Mouse (Mus musculus): ENCODE results near the gene Gtsf1. TPM values are rescaled to one million over a fixed set of nuclear protein-coding genes. Genes with fewer than 3 reads are reported as not detected.

Gtsf1 gene
- polyA plus RNA-seq, 1 experiment from 2014 or later: not detected

DNA sequence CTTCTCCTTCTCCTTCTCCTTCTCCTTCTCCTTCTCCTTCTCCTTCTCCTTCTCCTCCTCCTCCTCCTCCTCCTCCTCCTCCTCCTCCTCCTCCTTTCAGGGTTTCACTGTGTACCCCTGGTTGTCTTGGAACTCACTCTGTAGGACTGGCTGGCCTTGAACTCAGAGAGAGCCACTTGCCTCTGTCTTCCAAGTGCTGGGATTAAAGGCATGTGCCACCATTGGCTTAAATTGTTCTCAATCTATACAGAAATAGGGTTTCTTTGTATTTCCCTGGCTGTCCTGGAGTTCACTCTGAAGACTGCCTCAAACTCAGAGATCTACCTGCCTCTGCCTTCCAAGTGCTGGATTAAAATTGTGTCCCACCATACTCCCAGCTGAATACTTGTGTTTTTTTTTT is 57.8 kb downstream of the Gtsf1 start:
- ATAC-seq (ENCODE audit: low read depth): no peak
- Histone ChIP-seq H3K9me3 (no peaks in the 10 kb centered on the region), H3K4me1 (replicated peaks) (peaks cover 9% of the 10 kb centered on the region), H3K27ac (replicated peaks) (no peak overlapping the region), H3K4me2 (no peak overlapping the region), H3K4me3 (no peak overlapping the region), H3K36me3 (no peaks in the 10 kb centered on the region), H3K9ac (no peak overlapping the region), H3K27me3 (peaks cover 4% of the 10 kb centered on the region)

DNA sequence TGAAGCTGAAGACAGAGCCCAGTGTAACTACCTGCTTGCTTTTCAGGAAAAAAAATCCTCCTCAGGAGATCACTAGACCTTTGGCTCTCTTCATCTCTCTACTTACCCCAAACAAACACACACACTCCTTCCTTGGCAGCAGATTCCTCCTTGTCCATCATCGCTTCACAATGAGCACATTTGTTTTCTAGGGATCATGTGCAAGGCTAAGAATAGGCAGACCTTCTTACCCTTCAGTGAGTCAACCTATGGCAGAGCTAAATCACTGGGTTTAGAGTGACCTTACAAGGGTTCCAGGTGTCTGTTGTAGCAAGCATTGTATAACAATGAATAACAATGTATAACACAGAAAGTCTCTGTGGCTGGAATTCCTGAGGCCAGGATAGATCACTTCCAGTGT is 58.5 kb downstream of the Gtsf1 start:
- no peaks in the 10 kb centered on the region for H3K36me3 ChIP-seq
- WGBS: 81% methylated on average over 1 of the region's 1 CpGs
- H3K4me2 ChIP-seq: no peak overlapping the region
- no peak overlapping the region for H3K9ac ChIP-seq
- H3K9me3 ChIP-seq: no peaks in the 10 kb centered on the region
- H3K4me1 ChIP-seq (replicated peaks): peaks cover 6% of the 10 kb centered on the region
- no peak for ATAC-seq (ENCODE audit: low read depth)
- no peak overlapping the region for H3K4me3 ChIP-seq
- H3K27me3 ChIP-seq: peaks cover 11% of the 10 kb centered on the region
- H3K27ac ChIP-seq (replicated peaks): no peak overlapping the region

DNA sequence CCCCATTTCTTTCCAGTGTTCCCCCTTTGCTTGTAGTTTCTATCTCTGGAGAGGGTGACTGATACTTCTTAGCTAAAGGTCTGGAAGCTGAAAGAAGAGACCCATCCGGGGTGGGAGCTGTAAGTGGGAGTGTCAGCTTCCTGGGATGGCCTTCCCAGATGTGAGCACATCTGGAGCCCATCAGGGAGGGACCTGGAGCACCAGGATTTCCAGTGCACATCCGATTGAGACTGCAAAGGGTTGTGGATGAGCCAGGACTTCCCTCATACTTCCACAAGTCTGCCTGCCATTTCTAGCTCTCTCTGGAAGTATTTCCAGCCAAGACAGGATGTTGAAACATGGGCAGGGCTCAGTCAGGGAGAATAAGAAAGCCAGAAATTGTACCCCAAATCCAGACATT is 59.1 kb downstream of the Gtsf1 start:
- H3K9ac ChIP-seq: no peak overlapping the region
- no peak overlapping the region for H3K4me3 ChIP-seq
- H3K36me3 ChIP-seq: no peaks in the 10 kb centered on the region
- H3K9me3 ChIP-seq: no peaks in the 10 kb centered on the region
- H3K27me3 ChIP-seq: peaks cover 16% of the 10 kb centered on the region
- no peak overlapping the region for H3K4me2 ChIP-seq
- no peak overlapping the region for H3K27ac ChIP-seq (replicated peaks)
- WGBS: 35% methylated on average over 2 of the region's 2 CpGs
- peaks cover 9% of the 10 kb centered on the region for H3K4me1 ChIP-seq (replicated peaks)
- ATAC-seq (ENCODE audit: low read depth): no peak

DNA sequence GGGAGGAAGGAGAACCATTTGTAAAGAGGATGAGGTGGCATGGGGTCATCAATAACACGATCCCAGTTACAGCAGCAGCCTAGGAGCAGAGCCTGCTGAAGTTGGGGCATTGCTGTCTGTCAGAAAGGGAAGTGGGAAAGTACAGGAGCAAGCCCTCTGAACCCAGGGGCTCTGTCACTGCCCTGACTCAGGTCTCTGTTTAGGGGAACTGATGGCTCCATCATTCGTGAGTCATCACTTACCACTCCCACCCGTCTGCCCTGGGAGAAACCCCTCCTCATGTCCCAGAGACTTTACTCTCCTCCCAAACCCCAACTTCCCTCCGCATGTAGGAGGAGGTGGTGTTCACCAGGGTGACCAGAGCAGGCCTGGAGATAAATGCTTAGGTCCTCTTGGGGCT is 59.8 kb downstream of the Gtsf1 start:
- Histone ChIP-seq H3K9me3 (no peaks in the 10 kb centered on the region), H3K4me2 (no peak overlapping the region), H3K27me3 (peaks cover 22% of the 10 kb centered on the region), H3K27ac (replicated peaks) (no peak overlapping the region), H3K4me3 (no peak overlapping the region), H3K36me3 (no peaks in the 10 kb centered on the region), H3K4me1 (replicated peaks) (peaks cover 17% of the 10 kb centered on the region), H3K9ac (no peak overlapping the region)
- no peak for ATAC-seq (ENCODE audit: low read depth)
- WGBS: 55% methylated on average over 4 of the region's 4 CpGs

DNA sequence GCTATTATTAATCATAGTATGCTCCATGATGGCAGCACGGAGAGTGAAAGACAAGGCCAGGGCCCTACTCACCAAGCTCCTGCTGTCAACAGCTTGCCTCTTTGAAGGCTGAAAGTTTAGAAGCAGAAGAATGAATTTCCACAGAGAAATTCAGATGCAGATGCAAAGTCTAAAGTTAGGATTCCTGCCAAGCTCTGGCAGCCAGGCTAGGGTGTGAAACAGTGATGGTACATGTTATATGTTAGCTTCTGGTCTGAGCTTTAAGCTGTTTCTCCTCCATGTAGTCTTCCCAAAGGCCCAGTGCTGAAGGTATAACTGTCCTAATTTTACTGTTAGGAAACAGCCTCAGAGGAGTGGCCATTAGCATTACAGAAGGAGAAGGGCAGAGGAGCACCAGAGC is 61.1 kb downstream of the Gtsf1 start:
- H3K4me3 ChIP-seq: no peak overlapping the region
- H3K4me1 ChIP-seq (replicated peaks): peaks cover 22% of the 10 kb centered on the region
- no peaks in the 10 kb centered on the region for H3K36me3 ChIP-seq
- no peaks in the 10 kb centered on the region for H3K9me3 ChIP-seq
- no peak for ATAC-seq (ENCODE audit: low read depth)
- H3K27ac ChIP-seq (replicated peaks): no peak overlapping the region
- 68% methylated on average over 1 of the region's 1 CpGs for WGBS
- no peak overlapping the region for H3K9ac ChIP-seq
- peaks cover 35% of the 10 kb centered on the region for H3K27me3 ChIP-seq
- no peak overlapping the region for H3K4me2 ChIP-seq

DNA sequence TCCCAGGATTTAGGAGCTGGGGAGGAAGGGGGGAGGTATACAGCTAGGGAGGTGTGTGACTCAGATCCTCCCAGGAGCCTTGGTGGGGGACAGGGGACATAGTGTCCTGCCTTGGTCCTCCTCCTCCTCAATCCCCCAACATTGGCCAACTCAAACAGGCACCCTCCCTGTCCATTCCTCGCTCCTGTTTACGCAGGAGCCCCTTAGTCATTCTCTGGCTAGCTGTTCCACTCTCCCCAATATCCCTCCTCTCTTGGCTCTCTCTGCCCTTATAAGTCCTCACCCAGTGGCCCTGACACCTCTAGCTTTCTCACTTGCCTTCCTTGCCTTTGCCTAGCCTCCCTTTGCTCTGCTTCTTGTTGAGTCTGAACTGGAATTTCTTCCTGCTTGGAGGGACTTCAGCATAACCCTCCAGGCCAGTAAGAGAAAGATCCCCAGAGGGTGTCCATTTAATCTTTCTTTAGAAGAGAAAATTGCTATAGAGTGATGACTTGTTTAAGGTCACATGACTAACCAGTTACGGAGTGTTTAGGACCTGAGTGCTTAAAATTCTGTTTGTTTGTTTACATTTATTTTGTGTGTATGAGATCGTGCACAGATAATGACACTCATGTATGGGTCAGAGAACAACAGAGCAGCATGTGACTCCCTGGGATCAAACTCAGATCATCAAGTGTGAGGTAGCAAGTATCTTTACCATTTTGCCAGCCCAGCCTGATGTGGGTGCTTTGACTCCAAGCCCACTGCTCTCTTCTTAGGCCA is 61.9 kb downstream of the Gtsf1 start:
- peaks cover 22% of the 10 kb centered on the region for H3K4me1 ChIP-seq (replicated peaks)
- no peaks in the 10 kb centered on the region for H3K9me3 ChIP-seq
- WGBS: 82% methylated on average over 4 of the region's 4 CpGs
- H3K9ac ChIP-seq: no peak overlapping the region
- no peak overlapping the region for H3K4me3 ChIP-seq
- ATAC-seq (ENCODE audit: low read depth): no peak
- no peaks in the 10 kb centered on the region for H3K36me3 ChIP-seq
- H3K4me2 ChIP-seq: no peak overlapping the region
- no peak overlapping the region for H3K27ac ChIP-seq (replicated peaks)
- H3K27me3 ChIP-seq: peaks cover 36% of the 10 kb centered on the region

DNA sequence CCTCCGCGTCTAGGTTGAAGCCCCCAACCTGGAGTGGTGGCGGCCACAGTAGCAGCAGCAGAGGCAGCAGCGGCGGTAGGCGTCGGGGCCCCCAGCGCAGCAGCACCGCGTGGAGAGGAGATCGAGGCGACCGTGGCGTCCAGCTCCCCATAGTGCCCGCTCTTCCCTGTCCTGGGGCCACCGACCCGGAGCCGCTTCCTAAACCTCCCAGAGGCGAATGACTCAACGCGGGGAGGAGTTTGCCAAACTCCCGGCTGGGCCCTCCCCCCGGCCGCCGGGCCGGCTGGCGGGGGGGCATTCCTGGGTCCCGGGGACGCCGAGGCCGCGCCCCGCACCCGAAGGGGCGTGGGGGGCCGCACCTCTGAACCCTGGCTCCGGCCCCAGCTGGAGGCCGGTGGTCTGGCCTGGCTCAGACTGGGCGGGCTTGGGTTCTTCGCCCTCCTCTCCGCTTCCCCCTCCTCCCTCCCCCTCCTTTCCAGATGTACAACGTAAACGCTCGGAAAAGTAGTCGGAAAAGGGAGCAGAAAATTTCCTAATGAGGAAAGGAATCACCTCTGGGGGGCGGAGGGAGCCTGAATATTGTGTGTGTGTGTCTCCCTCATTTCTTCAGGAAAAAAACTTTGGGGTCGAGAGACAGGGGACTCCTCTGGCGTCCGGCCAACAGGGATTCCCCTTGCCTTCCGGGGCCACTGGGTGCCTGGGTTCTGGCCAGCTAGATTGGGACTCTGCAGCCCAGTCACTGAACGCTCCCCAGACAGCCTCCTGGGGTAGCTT is 63.7 kb downstream of the Gtsf1 start, which contains the start of gene Itga5:
Itga5 (minus strand) TSS at position 388 of the 774 bp plus-strand sequence.
- H3K27ac ChIP-seq (replicated peaks): no peak within 1 kb of the TSS; the same call in 1 of the 2 replicates
- peaks cover 22% of the 10 kb centered on the region for H3K4me1 ChIP-seq (replicated peaks)
- H3K36me3 ChIP-seq: no peaks in the 10 kb centered on the region
- H3K9me3 ChIP-seq: no peaks in the 10 kb centered on the region
- ATAC-seq (ENCODE audit: low read depth): peak; percentile 66
- H3K9ac ChIP-seq: peak within 1 kb of the TSS; percentile 75
- H3K4me3 ChIP-seq: peak within 1 kb of the TSS; percentile 52
- under 1% methylated on average over 51 of the region's 51 CpGs for WGBS
- peaks cover 36% of the 10 kb centered on the region for H3K27me3 ChIP-seq
- peak within 1 kb of the TSS; percentile 74 for H3K4me2 ChIP-seq

DNA sequence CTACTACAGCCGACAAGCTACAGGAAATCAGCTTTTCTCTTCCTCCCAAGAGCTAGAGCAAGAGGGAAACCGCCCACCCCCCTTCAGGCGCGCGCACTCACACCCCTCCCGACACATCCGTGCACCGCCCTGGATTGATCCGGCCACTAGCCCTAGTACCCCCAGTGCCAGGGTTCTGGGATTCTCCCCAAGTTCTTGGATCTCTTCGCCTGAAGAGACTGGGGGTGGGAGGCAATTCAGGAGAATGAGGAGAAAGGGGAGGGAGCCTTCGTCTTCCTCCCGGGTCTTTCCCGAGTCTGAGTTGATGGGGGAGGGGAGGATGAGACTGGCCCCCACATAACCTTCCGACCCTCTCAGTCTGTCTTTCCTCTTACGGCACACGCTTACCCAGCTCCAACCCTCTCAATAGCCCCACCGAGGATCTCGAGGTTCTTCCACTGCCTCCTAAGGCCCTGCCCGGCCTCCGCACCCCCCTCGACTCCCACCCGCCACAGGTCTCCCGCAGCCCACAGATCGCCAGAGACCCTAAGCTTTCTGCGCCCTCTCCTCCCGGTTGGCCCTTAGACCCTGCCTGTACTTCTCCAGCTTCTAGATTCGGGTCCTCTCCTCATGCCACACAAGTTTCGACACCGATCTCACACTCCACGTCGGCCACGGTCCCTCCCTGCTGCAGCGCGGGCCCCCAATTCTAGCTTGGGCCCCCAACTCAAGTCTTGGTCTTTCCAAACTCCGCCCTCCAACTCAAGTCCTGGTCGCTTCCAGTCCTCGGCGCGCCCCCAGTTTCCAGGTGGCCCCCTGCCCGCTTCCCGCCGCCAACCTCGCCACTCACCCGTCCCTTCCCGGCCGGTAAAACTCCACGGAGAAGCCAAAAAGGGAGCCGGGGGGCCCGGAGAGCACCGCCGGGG is 64.5 kb downstream of the Gtsf1 start:
- H3K27ac ChIP-seq (replicated peaks): no peak overlapping the region; the same call in 1 of the 2 replicates
- H3K4me2 ChIP-seq: peak overlapping the region; percentile 74
- H3K4me3 ChIP-seq: peak overlapping the region; percentile 52
- H3K9ac ChIP-seq: peak overlapping the region; percentile 75
- H3K27me3 ChIP-seq: peaks cover 36% of the 10 kb centered on the region
- H3K9me3 ChIP-seq: no peaks in the 10 kb centered on the region
- peaks cover 22% of the 10 kb centered on the region for H3K4me1 ChIP-seq (replicated peaks)
- WGBS: under 1% methylated on average over 51 of the region's 51 CpGs
- no peaks in the 10 kb centered on the region for H3K36me3 ChIP-seq
- peak; percentile 64 for ATAC-seq (ENCODE audit: low read depth)

DNA sequence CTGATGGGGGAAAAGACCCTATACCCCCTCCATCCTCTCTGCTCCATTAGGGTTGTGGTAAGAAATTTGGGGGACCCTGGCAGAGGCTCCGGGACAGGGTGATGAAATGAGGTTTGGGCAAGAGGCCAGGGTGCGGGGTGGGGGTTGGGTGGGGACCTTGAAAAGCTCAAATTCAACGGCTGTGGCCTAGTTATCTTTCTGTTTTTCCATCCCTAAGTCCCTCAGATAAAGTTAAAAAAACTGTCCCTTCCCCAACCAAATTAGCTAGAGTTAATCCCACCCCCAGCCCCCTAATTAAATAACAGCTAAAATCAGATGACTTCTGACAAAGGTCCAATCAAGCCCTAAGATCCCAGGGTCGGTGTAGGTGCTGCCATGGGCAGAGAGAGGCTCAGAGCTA is 65.5 kb downstream of the Gtsf1 start:
- H3K9ac ChIP-seq: 0 out of 2 replicates have a peak overlapping the region, but pooled peaks have one; percentile 75
- no peak for ATAC-seq (ENCODE audit: low read depth)
- H3K9me3 ChIP-seq: no peaks in the 10 kb centered on the region
- no peaks in the 10 kb centered on the region for H3K36me3 ChIP-seq
- H3K4me2 ChIP-seq: peak overlapping the region; percentile 74
- peak overlapping the region; percentile 52 for H3K4me3 ChIP-seq
- peaks cover 22% of the 10 kb centered on the region for H3K4me1 ChIP-seq (replicated peaks)
- H3K27me3 ChIP-seq: peaks cover 36% of the 10 kb centered on the region
- WGBS: 65% methylated on average over 4 of the region's 4 CpGs
- no peak overlapping the region for H3K27ac ChIP-seq (replicated peaks)

DNA sequence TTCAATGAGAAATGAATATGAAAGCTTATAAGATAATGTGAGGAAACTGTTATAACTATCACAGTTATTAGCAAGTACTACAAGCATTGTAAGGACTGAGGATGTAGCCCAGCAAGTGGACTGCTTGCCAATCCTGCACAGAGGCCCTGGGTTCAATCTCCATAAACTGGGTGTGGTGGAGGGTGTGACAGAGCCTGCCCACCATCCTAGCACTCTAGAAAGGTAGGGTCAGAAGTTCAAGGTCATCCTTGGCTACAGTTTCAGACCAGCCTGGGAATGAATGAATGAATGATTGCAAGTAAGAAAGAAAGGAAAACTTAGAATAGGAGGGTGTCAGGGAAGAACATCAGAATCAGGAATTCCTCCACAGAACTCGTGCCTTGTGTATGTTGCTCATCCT is 66.5 kb downstream of the Gtsf1 start:
- no peak for ATAC-seq (ENCODE audit: low read depth)
- peaks cover 27% of the 10 kb centered on the region for H3K4me1 ChIP-seq (replicated peaks)
- H3K9ac ChIP-seq: no peak overlapping the region
- no peaks in the 10 kb centered on the region for H3K36me3 ChIP-seq
- WGBS: 61% methylated on average over 1 of the region's 1 CpGs
- H3K27ac ChIP-seq (replicated peaks): no peak overlapping the region
- no peak overlapping the region for H3K4me2 ChIP-seq
- no peak overlapping the region for H3K4me3 ChIP-seq
- H3K9me3 ChIP-seq: no peaks in the 10 kb centered on the region
- H3K27me3 ChIP-seq: peaks cover 36% of the 10 kb centered on the region

DNA sequence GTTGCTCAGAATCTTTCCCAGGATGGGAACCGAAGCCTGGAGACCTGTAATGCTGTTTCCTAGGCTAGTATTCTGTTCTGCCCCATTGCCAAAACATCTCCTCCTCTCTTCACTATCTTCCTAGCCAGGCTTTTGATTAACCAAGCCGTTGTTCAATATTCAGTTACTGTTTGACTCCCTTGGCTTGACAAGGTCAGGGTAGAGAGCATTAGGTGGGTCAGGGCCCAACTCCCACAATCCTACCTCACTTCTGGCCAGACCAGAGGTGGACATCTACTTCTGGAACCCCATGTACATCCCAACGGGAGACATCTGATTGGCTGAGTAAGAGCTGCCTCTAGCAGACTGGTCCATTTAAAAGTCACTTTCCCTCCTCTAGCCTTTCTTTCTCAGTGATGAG is 67.3 kb downstream of the Gtsf1 start:
- peaks cover 31% of the 10 kb centered on the region for H3K4me1 ChIP-seq (replicated peaks)
- no peak overlapping the region for H3K4me3 ChIP-seq
- no peak overlapping the region for H3K9ac ChIP-seq
- WGBS: 91% methylated on average over 3 of the region's 3 CpGs
- H3K36me3 ChIP-seq: no peaks in the 10 kb centered on the region
- no peak overlapping the region for H3K27ac ChIP-seq (replicated peaks)
- no peak for ATAC-seq (ENCODE audit: low read depth)
- no peak overlapping the region for H3K4me2 ChIP-seq
- H3K27me3 ChIP-seq: peaks cover 36% of the 10 kb centered on the region
- H3K9me3 ChIP-seq: no peaks in the 10 kb centered on the region

DNA sequence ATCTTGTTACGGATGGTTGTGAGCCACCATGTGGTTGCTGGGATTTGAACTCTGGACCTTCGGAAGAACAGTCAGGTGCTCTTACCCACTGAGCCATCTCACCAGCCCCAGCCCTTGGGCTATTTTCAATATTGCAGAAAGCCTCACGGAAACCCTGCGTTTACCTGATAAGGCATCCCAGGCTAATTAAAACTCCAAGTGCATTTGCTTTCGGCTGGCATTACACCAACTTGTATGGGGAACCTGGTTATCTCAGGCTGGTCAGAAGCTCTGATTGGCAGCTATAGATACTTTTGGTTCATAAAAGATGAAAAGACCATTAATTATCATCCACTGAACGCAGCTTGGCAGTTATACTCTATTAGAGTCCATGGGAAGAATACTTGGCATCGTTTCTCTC is 67.9 kb downstream of the Gtsf1 start:
- H3K9me3 ChIP-seq: no peaks in the 10 kb centered on the region
- H3K4me1 ChIP-seq (replicated peaks): peaks cover 31% of the 10 kb centered on the region
- H3K27me3 ChIP-seq: peaks cover 31% of the 10 kb centered on the region
- no peak overlapping the region for H3K27ac ChIP-seq (replicated peaks)
- no peak overlapping the region for H3K4me3 ChIP-seq
- H3K36me3 ChIP-seq: no peaks in the 10 kb centered on the region
- H3K9ac ChIP-seq: no peak overlapping the region
- ATAC-seq (ENCODE audit: low read depth): no peak
- 93% methylated on average over 7 of the region's 7 CpGs for WGBS
- no peak overlapping the region for H3K4me2 ChIP-seq

Measured in neural tube, embryonic 13.5 days (tissue).